Mouse (Mus musculus): ENCODE data around the gene Il21.

DNA sequence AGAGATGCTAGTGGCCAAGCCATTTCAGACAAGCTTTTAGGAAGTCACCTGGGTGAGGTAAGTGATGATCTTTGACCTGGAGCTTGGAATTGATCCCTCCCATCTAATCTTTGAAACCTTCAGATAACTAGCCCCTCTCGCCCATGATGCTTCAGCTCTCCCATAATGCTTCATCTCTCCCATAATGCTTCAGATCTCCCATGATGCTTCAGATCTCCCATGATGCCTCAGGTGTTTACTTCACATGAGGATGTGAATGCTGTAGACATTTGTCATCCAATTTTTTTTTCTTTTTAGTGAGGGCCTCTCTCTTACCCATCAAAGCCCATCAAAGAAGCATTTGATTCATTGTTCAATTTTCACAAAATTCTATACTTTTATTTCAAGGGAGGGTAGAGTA lies 46.9 kb downstream of the Il21 start:
- TF ChIP-seq POLR2A (IDR thresholded peaks at IDR 0.05; ENCODE audit: extremely low read depth, insufficient read depth, low read length) (no peak), CTCF (IDR thresholded peaks at IDR 0.05; ENCODE audit: low read depth, low read length) (no peak)
